Mouse (Mus musculus): Measurements from ENCODE around the gene Gm14496. TPM values are rescaled to one million over a fixed set of nuclear protein-coding genes. Genes with fewer than 3 reads are reported as not detected.

Gene Gm14496
- polyA plus RNA-seq (2017; shearing (Covaris generic)), result 0.13 TPM

DNA sequence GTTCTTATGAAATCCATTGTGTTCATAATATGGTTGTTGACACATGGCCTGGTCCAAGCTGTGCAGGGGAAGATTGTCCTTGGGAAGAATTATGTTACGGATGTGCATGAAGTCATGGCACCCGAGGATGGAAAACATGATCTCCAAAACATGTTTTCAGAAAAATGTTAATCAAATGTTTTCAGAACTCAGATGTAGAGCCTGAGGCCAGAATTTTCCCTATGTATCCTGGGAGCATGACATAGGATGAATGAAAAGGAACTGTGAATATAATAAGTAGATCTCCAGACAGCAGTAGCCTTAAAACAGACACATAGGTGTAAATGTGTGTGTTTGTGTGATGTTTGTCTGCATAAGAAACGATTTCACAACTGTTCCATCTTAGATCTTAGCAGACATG lies at the start of gene Gm14496:
Gm14496 (plus strand) TSS at position 301 of the 400 bp plus-strand sequence.

Other genes with a start within 250 kb of the Gm14496 start
- not detected for gene Myt1, start 227.8 kb upstream of the Gm14496 start, polyA plus RNA-seq (2017; shearing (Covaris generic))
- 102 TPM for gene Pcmtd2, start 153.3 kb upstream of the Gm14496 start, polyA plus RNA-seq (2017; shearing (Covaris generic))
- 39.6 TPM for gene Polr3k, start 126.8 kb upstream of the Gm14496 start, polyA plus RNA-seq (2017; shearing (Covaris generic))

Measured in inflammation-experienced regulatory T-cells, adult 16 weeks (primary cell).